Mouse (Mus musculus): ENCODE data around the gene Cplx3.

Cplx3 gene

GRCm38 (mm10) chr9:57601353-57601706 is 4.8 kb downstream of the Cplx3 start:
- DNase-seq (ENCODE audit: low spot score in 2 of 2): no peak

DNA sequence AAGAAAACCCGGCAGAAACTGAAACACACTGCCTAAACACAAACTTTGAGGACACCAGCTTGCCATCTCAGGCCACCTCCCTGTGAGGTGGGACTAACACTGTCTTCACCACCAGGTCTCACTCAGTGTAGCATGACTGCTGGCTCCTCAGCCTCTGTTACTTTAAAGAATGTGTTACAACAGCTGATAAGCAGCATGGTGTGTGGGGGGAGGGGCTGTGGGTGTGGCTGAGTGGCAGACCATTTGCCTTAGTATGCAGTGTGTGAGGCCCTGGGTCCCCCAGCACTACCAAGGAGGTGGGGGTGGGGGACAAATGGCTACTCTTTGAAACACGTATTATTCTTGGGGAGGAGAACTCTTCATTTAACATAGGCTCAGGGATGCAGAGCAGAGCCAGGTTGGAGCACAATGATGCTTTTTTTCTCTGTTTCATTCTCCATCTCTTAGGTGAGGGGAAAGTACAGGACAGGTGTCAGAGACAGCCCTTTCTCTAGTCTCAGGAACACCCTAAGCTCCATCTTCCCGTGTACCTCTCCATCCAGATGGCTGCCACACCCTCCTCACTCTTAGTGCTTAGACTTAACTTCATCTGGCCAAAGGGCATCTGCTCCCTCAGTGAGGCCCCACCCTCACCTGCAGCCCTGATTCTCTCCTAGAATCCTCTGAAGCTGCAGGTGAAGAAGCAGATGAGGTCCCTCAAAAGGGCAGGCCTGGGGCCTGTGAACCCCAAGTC is 5.3 kb downstream of the Cplx3 start:
- no peak for DNase-seq (ENCODE audit: low spot score in 2 of 2)

GRCm38 (mm10) chr9:57598851-57599563 is 7.1 kb downstream of the Cplx3 start:
- no peak for DNase-seq (ENCODE audit: low spot score in 2 of 2)

DNA sequence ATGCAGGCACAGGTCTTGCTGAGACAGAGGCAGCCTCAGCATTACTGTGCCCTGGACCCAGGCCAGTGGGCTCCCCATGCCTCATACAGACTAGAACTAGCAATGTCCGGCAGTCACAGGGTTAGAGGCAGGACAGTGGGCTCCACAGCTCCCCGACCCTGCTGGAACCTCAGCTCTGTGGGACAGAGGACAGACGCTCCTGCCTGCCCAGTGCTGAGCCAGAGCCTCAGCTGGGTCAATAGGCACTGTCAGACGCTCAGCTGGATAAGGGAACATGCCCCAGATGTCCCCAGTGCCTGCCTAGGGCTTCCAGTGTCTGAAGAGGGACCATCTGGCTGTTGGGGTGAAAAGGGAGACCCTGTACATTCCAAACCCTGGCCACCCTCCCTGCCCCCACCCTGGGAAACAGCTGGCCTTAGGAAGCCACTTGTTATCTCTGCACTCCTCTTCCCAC is 8.1 kb downstream of the Cplx3 start:
- no peak for DNase-seq (ENCODE audit: low spot score in 2 of 2)

DNA sequence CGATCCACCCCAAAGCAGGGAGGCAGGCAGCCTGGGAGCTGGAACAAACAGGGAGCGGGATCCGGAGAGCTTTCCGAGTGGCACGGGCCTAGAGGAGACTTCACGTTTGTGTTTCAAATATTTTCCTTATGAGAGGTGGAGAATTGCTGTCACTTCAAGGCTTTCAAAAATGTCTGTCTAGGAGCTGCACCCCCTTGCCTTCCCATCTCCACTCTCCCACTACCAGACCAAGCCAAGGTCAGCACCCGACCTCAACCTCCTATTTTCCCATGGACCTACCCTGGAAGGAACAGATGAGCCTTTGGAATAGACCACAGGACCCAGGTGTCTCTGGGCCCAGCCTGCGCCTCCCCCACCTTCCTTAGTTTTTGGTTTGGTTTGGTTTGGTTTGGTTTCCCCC is 8.8 kb downstream of the Cplx3 start:
- DNase-seq (ENCODE audit: low spot score in 2 of 2): no peak

GRCm38 (mm10) chr9:57594174-57594509 is 11.9 kb downstream of the Cplx3 start:
- DNase-seq (ENCODE audit: low spot score in 2 of 2): no peak

DNA sequence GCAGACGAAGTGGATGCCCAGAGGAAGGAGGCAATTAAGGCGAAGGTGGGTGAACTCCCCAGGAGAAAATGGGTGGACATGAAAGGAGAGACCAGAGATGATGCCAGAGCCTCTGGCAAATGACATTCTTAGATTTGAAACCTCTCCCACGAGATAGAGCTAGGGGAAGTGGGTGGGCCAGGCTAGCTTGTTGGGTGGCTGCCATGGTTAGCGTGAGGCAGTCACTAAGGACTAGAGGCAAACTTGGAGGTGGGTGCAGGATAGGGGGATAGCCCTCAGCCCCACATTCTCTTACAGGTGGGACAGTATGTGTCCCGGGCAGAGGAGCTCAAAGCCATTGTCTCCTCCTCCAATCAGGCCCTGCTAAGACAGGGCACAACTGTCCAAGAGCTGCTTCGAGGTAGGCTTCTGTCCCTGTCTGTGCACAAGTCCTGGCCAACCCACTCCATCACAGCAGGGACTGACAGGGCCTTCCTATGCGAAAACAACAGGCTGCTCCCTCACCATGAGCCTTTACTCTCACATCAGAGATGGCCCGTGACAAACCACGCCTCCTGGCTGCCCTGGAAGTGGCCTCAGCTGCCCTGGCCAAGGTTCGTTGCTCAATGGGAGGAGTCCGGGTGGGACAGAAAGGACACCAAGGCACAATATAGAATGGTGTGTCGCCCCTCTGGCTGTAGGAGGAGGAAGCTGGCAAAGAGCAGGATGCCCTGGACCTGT is 12.5 kb downstream of the Cplx3 start:
- no peak for DNase-seq (ENCODE audit: low spot score in 2 of 2)

GRCm38 (mm10) chr9:57590726-57591125 is 15.4 kb downstream of the Cplx3 start:
- DNase-seq (ENCODE audit: low spot score in 2 of 2): no peak

GRCm38 (mm10) chr9:57589224-57590126 is 16.6 kb downstream of the Cplx3 start, which contains the start of gene Ulk3:
Gene Ulk3 (plus strand): TSS chr9:57589452.
- peak; percentile 70 to 79 for DNase-seq (ENCODE audit: low spot score in 2 of 2)

DNA sequence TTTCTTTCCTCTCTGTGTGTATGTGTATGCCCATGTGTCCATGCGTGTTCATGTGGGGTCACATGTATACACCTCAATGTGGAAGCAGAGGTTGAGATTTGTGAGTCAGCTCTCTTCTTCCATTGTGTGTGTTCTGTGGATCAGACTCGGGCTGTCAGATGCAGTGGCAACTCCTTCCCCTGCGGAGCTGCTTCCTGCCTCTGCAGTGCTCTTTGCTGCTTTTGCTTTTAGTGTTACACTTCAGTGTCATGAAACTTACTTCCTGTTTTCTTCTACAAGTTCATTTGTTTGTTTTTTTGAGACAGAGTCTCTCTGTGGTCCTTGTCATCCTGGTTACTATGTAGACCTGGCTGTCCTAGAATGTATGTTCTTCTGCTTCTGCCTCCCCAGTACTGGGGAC is 21.1 kb downstream of the Cplx3 start:
- no peak for DNase-seq (ENCODE audit: low spot score in 2 of 2)

GRCm38 (mm10) chr9:57577144-57577849 is 28.8 kb downstream of the Cplx3 start:
- DNase-seq (ENCODE audit: low spot score in 2 of 2): no peak

GRCm38 (mm10) chr9:57575577-57575976 is 30.5 kb downstream of the Cplx3 start:
- no peak for DNase-seq (ENCODE audit: low spot score in 2 of 2)

DNA sequence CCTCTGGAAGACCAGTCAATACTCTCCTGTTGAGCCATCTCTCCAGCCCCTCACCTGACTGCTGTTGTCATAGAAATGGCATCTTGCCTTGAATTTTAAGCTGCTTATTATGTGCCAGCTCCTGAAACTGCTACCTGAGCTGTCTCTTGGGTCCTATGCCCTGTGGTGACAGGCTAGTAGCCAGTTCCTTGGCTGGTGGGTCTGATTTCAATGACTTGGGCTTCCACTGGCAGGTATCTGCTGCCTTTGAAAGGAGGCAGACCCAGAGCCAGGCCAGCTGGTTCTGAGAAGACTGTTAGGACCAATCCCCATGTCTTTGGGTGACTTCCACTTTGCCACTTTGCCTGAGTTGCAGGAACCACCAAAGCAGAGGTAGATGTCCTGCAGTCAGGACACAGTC is 31.7 kb downstream of the Cplx3 start:
- DNase-seq (ENCODE audit: low spot score in 2 of 2): no peak

DNA sequence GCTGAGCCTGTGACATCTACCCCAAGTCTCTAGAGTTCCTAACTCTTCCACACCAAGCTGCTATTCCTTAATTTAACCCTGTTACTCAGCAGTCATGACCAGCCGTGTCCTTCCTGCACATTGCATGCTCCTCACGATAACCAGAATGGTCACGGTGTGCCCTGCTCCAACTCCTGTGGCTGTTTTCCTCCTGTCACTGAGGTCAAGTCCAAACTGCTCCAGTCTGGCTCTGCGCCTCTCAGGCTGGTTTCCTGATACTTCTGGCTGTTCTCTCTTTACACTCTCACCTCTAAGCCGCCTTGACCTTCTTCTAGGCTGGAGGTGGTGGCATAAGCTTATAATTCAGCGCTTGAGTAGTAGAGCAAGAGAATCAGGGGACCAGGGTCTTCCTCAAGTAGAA is 37.6 kb downstream of the Cplx3 start:
- no peak for DNase-seq (ENCODE audit: low spot score in 2 of 2)

GRCm38 (mm10) chr9:57566846-57567245 is 39.2 kb downstream of the Cplx3 start:
- no peak for DNase-seq (ENCODE audit: low spot score in 2 of 2)

DNA sequence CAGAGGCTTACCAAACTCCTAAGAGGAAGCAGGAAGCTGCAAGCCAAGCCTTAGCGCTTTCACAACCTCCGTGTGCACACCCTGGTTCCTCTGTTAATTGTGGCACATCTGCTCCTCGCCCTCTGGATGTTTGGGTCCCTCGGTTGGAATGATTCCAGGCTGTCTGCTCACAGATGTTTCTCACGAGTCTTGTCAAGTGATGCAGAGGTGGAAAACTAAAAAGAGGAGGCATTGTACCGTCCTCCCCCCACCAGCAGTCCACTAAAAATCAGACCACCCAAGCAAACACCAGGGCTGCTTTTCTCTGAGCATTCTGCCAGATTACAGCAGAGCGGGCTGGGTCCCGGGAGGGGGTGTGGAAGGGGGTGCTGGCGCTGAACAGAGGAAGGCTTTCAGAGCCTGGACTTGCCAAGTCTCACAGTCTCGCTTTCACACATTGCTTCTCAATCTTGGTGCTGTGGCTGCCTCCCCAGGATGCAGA is 40.3 kb downstream of the Cplx3 start:
- DNase-seq (ENCODE audit: low spot score in 2 of 2): no peak

GRCm38 (mm10) chr9:57564609-57565008 is 41.5 kb downstream of the Cplx3 start:
- DNase-seq (ENCODE audit: low spot score in 2 of 2): no peak

DNA sequence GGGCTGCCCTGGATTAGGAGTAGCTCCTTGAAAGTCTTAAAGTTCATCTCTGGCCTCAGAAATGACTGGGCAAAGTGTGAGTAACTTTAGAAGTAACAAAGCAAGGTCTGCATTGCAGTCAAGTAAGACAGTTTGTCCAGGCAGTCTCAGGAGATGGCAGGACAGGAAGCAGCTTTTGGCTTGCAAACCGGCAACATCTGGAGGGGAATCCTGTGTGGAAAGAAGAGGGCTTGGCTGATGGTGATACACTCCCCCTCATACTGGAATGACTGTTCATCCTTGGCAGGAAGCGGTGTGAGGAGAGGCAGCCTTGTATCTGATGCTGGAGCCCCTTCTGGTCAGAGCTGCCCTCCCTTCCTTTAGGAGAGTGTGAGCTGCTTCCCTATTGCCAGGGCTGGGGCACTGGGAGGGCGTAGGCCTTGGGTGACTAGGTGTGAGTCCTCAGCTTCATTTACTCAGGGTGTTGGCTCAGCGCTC is 43.1 kb downstream of the Cplx3 start:
- no peak for DNase-seq (ENCODE audit: low spot score in 2 of 2)

- DNase-seq (ENCODE audit: low spot score in 2 of 2): peak in 1 of 2 experiments; percentile 26
These were observed 44.4 kb downstream of the Cplx3 start for GRCm38 (mm10) chr9:57561711-57562099.

DNA sequence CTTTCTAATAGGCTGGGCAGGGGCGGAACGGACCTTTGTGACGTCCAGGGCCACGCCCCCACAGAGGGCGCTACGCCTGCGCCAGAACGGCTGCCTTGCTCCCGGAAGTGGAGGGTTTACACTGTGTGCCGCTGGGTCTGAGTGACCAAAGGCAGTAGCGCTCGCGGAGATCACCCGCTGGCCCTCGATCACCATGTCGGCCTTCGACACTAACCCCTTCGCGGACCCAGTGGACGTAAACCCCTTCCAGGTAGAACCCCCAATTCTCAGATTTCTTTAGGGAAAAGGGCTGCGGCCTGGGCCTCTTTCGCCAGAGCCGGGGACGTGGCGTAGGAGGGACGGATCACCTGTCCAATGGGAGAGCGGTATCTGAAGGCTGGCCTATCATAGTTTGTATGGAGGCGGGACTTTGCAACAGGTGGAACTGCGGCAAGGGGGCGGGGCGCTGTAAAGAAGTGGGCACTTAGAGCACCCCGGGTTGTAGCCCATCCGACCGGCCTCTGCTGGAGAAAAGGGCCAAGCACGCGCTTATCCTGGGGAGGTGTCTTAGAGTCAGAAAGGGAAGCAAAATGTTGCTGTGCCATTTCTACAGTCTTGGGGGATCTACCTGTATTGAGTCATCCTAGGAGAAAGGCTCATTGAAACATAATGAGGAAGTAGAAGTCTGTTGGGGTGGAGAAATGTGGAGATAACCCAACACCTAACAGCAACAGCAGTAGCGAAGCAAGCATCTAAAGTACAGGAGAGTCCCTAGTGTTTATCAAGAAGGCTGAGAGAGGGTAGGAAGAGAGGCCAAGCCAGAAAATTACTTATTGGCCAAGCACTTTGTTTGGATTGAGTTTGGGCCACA is 45.0 kb downstream of the Cplx3 start, which contains the start of gene Scamp2:
Gene Scamp2 (plus strand): TSS at position 83 of the 850 bp plus-strand sequence.
- peak; percentile 82 to 86 for DNase-seq (ENCODE audit: low spot score in 2 of 2)
